Mouse (Mus musculus) CH12.LX (cell line): ENCODE measurements around the gene H2-DMa. TPM values are rescaled to one million over a fixed set of nuclear protein-coding genes. Genes with fewer than 3 reads are reported as not detected.

Source experiments
- DNase-seq: peaks from one replicate; pipeline ENCODE4 v3.0.0-alpha.2; 2013; ENCODE audit errors: extremely low read depth
- H3K27ac ChIP-seq: 2 replicates; pipeline ENCODE4 v1.5.1; 2012; ENCODE audit warnings: low read depth, mild to moderate bottlenecking, control low read depth, moderate library complexity; ENCODE audit not compliant: insufficient read depth
- H3K27me3 ChIP-seq: replicated peaks from 2 replicates; pipeline ENCODE3; 2012; ENCODE audit warnings: inconsistent platforms
- H3K36me3 ChIP-seq, 2 experiments: replicated peaks in 1 of 2; 2 replicates each; pipeline versions ENCODE3 to v1.6.1; 2012; ENCODE audit warnings: inconsistent platforms in 1 of 2, low read length in 1 of 2, mild to moderate bottlenecking in 1 of 2, mixed read lengths in 1 of 2, moderate library complexity in 1 of 2; ENCODE audit not compliant: control insufficient read depth in 1 of 2, insufficient read depth in 1 of 2
- H3K4me1 ChIP-seq, 2 experiments: 2 replicates each; pipeline ENCODE4 v1.6.1; 2012; ENCODE audit warnings: inconsistent platforms in 1 of 2, moderate library complexity in 1 of 2; ENCODE audit not compliant: insufficient read depth in 2 of 2, control insufficient read depth in 1 of 2
- H3K4me2 ChIP-seq: 2 replicates; pipeline ENCODE4 v1.6.1; 2012; ENCODE audit warnings: low read depth, mild to moderate bottlenecking, control low read depth; ENCODE audit not compliant: poor library complexity, insufficient read depth, severe bottlenecking
- H3K4me3 ChIP-seq, 3 experiments: fragments of 150-350 bp in 1 of 3; sonication (generic) in 1 of 3; replicated peaks in 1 of 3; 2 replicates each; pipeline versions ENCODE3 to v1.5.1; 2011 to 2012; ENCODE audit warnings: low read depth in 2 of 3, low read length in 2 of 3, mild to moderate bottlenecking in 2 of 3, moderate library complexity in 2 of 3, control low read depth in 1 of 3, improper control_type of control experiment in 1 of 3, inconsistent platforms in 1 of 3, mixed read lengths in 1 of 3; ENCODE audit not compliant: poor library complexity in 1 of 3
- H3K79me2 ChIP-seq: replicated peaks from 2 replicates; pipeline ENCODE4 v1.6.1; 2012; ENCODE audit warnings: mild to moderate bottlenecking, moderate library complexity; ENCODE audit not compliant: control insufficient read depth, poor library complexity, insufficient read depth, severe bottlenecking; ENCODE audit errors: extremely low read depth
- H3K9ac ChIP-seq: 2 replicates; pipeline ENCODE4 v1.6.1; 2012; ENCODE audit warnings: low read depth, mild to moderate bottlenecking, control low read depth, moderate library complexity; ENCODE audit not compliant: insufficient read depth
- H3K9me3 ChIP-seq: replicated peaks from 2 replicates; pipeline ENCODE3; 2012; ENCODE audit warnings: low read length, inconsistent platforms, mixed read lengths
- BHLHE40 ChIP-seq: IDR thresholded peaks from 2 replicates; pipeline ENCODE4 v1.6.1; 2011; ENCODE audit warnings: mild to moderate bottlenecking, low read depth, low read length, improper control_type of control experiment
- CHD2 ChIP-seq: IDR thresholded peaks from 2 replicates; pipeline ENCODE4 v1.6.1; 2011; ENCODE audit warnings: low read length, improper control_type of control experiment
- ELF1 ChIP-seq: IDR thresholded peaks from 2 replicates; pipeline ENCODE4 v1.6.1; 2014; ENCODE audit warnings: low read depth, mild to moderate bottlenecking, inconsistent platforms, low read length, improper control_type of control experiment
- EP300 ChIP-seq: IDR thresholded peaks from 2 replicates; pipeline ENCODE4 v1.6.1; 2011; ENCODE audit warnings: low read length, improper control_type of control experiment
- ETS1 ChIP-seq: conservative IDR thresholded peaks from 2 replicates; pipeline ENCODE4 v1.6.1; 2012; ENCODE audit warnings: low read depth, mild to moderate bottlenecking, inconsistent platforms, low read length, improper control_type of control experiment, moderate library complexity
- GABPA ChIP-seq: IDR thresholded peaks from 2 replicates; pipeline ENCODE4 v1.6.1; 2012; ENCODE audit warnings: low read depth, low read length, improper control_type of control experiment, inconsistent platforms; ENCODE audit not compliant: insufficient replicate concordance
- HCFC1 ChIP-seq: IDR thresholded peaks from 2 replicates; pipeline ENCODE4 v1.6.1; 2012; ENCODE audit warnings: low read depth, mild to moderate bottlenecking, inconsistent platforms, low read length, improper control_type of control experiment
- IRF4 ChIP-seq: IDR thresholded peaks from 2 replicates; pipeline ENCODE4 v1.6.1; 2014; ENCODE audit warnings: low read depth, mild to moderate bottlenecking, inconsistent platforms, low read length, improper control_type of control experiment
- JUN ChIP-seq: IDR thresholded peaks from 2 replicates; pipeline ENCODE4 v1.6.1; 2011; ENCODE audit warnings: low read depth, mild to moderate bottlenecking, low read length, improper control_type of control experiment, moderate library complexity; ENCODE audit not compliant: insufficient read depth
- JUND ChIP-seq: conservative IDR thresholded peaks from 2 replicates; pipeline ENCODE4 v1.6.1; 2011; ENCODE audit warnings: low read depth, low read length, improper control_type of control experiment
- KAT2A ChIP-seq: IDR thresholded peaks from 2 replicates; pipeline ENCODE4 v1.6.1; 2012; ENCODE audit warnings: low read length, improper control_type of control experiment, inconsistent platforms; ENCODE audit not compliant: insufficient replicate concordance
- MAFK ChIP-seq: IDR thresholded peaks from 2 replicates; pipeline ENCODE4 v1.6.1; 2011; ENCODE audit warnings: low read length, improper control_type of control experiment; ENCODE audit not compliant: insufficient replicate concordance
- MAX ChIP-seq: IDR thresholded peaks from 2 replicates; pipeline ENCODE4 v1.6.1; 2011; ENCODE audit warnings: low read length, improper control_type of control experiment
- MAZ ChIP-seq: IDR thresholded peaks from 2 replicates; pipeline ENCODE4 v1.6.1; 2012; ENCODE audit warnings: low read depth, mild to moderate bottlenecking, inconsistent platforms, low read length, improper control_type of control experiment, moderate library complexity
- MEF2A ChIP-seq: IDR thresholded peaks from 2 replicates; pipeline ENCODE4 v1.6.1; 2014; ENCODE audit warnings: low read depth, mild to moderate bottlenecking, inconsistent platforms, low read length, improper control_type of control experiment, borderline replicate concordance
- MXI1 ChIP-seq: IDR thresholded peaks from 2 replicates; pipeline ENCODE4 v1.6.1; 2011; ENCODE audit warnings: mild to moderate bottlenecking, low read depth, low read length, improper control_type of control experiment
- MYC ChIP-seq: IDR thresholded peaks from 2 replicates; pipeline ENCODE4 v1.6.1; 2011; ENCODE audit warnings: low read depth, mild to moderate bottlenecking, improper control_type of control experiment, low read length
- NELFE ChIP-seq: IDR thresholded peaks from 2 replicates; pipeline ENCODE4 v1.6.1; 2011; ENCODE audit warnings: low read depth, low read length, improper control_type of control experiment
- NRF1 ChIP-seq: IDR thresholded peaks from 2 replicates; pipeline ENCODE4 v1.6.1; 2014; ENCODE audit warnings: low read depth, mild to moderate bottlenecking, inconsistent platforms, low read length, improper control_type of control experiment, moderate library complexity
- PAX5 ChIP-seq: IDR thresholded peaks from 2 replicates; pipeline ENCODE4 v1.6.1; 2012; ENCODE audit warnings: low read length, inconsistent platforms, mixed read lengths
- POLR2A ChIP-seq: IDR thresholded peaks from 2 replicates; pipeline ENCODE4 v1.6.1; 2011; ENCODE audit warnings: low read depth, mild to moderate bottlenecking, improper control_type of control experiment, low read length
- POLR2AphosphoS2 ChIP-seq: IDR thresholded peaks from 2 replicates; pipeline ENCODE4 v1.6.1; 2011; ENCODE audit warnings: low read depth, low read length, improper control_type of control experiment
- RAD21 ChIP-seq: IDR thresholded peaks from 2 replicates; pipeline ENCODE4 v1.6.1; 2011; ENCODE audit warnings: low read depth, mild to moderate bottlenecking, low read length, improper control_type of control experiment, moderate library complexity
- RCOR1 ChIP-seq: conservative IDR thresholded peaks from 2 replicates; pipeline ENCODE4 v1.6.1; 2012; ENCODE audit warnings: low read depth, mild to moderate bottlenecking, inconsistent platforms, low read length, improper control_type of control experiment
- SIN3A ChIP-seq: IDR thresholded peaks from 2 replicates; pipeline ENCODE4 v1.6.1; 2012; ENCODE audit warnings: low read length, improper control_type of control experiment, inconsistent platforms
- SMC3 ChIP-seq: IDR thresholded peaks from 2 replicates; pipeline ENCODE4 v1.6.1; 2011; ENCODE audit warnings: low read depth, low read length, improper control_type of control experiment
- TCF12 ChIP-seq: IDR thresholded peaks from 2 replicates; pipeline ENCODE4 v1.6.1; 2014; ENCODE audit warnings: low read depth, mild to moderate bottlenecking, inconsistent platforms, low read length, improper control_type of control experiment
- UBTF ChIP-seq: IDR thresholded peaks from 2 replicates; pipeline ENCODE4 v1.6.1; 2012; ENCODE audit warnings: low read depth, mild to moderate bottlenecking, inconsistent platforms, low read length, improper control_type of control experiment, moderate library complexity
- USF1 ChIP-seq: IDR thresholded peaks from 2 replicates; pipeline ENCODE4 v1.6.1; 2014; ENCODE audit warnings: low read depth, mild to moderate bottlenecking, inconsistent platforms, low read length, improper control_type of control experiment
- USF2 ChIP-seq: conservative IDR thresholded peaks from 2 replicates; pipeline ENCODE4 v1.6.1; 2011; ENCODE audit warnings: low read depth, low read length, improper control_type of control experiment
- ZC3H11A ChIP-seq: IDR thresholded peaks from 2 replicates; pipeline ENCODE4 v1.6.1; 2012; ENCODE audit warnings: low read depth, mild to moderate bottlenecking, inconsistent platforms, low read length, improper control_type of control experiment
- ZKSCAN1 ChIP-seq: IDR thresholded peaks from 2 replicates; pipeline ENCODE4 v1.6.1; 2012; ENCODE audit warnings: low read depth, inconsistent platforms, low read length, improper control_type of control experiment, borderline replicate concordance
- ZMIZ1 ChIP-seq: IDR thresholded peaks from 2 replicates; pipeline ENCODE4 v1.6.1; 2012; ENCODE audit warnings: low read depth, mild to moderate bottlenecking, inconsistent platforms, low read length, improper control_type of control experiment
- ZNF384 ChIP-seq: IDR thresholded peaks from 2 replicates; pipeline ENCODE4 v1.6.1; 2012; ENCODE audit warnings: low read depth, low read length, improper control_type of control experiment, inconsistent platforms
- dilution Hi-C: fragments of 300-500 bp; cut with MboI; formaldehyde crosslinking; loops from 2 replicates; pipeline ENCODE4 v1.14.3; 2020; ENCODE audit warnings: low sequenced_read_pairs; ENCODE audit not compliant: extremely low pct_unique_long_range_greater_than_20kb, extremely low pct_ligation_motif_present
- in situ Hi-C: fragments of 300-500 bp; cut with MboI; formaldehyde crosslinking; loops from 3 replicates; pipeline ENCODE4 v1.14.3; 2019; ENCODE audit warnings: low sequenced_read_pairs, low pct_ligation_motif_present, low pct_unique_long_range_greater_than_20kb, mixed read lengths
- polyA plus RNA-seq: library from polyadenylated mRNA; unstranded; fragments of >175 nt; gene quantifications from 2 replicates; pipeline ENCODE4 v1.2.1, GENCODE M21; 2012; ENCODE audit warnings: low read depth; ENCODE audit not compliant: insufficient read length
- total RNA-seq, 2 experiments: library from RNA; depleted of rRNA; stranded (reverse); fragments of 300-350 nt in 1 of 2; fragments of >200 nt in 1 of 2; gene quantifications; 2 replicates each; pipeline ENCODE4 v1.2.3; 2012 to 2014

The H2-DMa gene
- total and polyA plus RNA-seq, 3 experiments, result 67.7 to 119 (median 112) TPM

DNA sequence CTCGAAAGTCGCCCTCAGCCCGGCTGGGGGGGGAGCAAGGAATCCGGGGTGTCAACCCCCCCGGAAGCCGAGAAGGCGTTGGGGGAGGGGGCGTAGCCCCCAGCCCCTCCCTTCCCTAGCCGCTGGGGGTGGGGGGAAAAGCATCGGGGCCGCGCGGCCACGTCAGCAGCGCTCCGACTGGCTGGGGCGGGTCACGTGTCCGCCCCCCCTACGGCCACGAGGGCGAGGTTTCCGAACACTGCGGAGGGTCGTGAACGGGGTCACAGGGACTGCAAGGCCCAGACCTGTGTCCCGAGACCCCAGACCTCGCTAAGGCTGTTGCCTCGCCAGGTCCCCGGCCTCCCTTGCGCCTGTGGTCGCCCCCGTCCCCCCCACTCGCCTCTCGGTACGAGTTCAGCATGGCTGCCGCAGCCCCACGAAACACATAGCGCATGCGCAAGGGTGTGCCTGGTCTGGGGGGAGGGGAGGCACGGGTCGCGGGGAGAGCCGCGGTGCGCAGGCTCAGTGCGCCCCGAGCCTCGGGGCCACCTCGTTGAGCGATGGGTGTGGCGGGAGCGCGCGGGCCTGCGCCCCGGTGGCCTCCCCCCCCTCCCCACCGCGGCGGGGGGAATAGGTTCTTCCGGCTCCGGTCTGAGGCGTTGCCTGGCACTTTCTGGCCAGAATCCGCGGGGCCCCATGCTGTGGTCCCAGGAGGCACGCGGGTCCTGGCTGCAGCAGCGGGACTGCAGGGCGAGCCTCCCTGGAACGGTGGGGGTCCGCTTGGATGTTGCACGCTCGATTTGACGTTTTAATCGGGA, 3.0 kb downstream of the H2-DMa start, which contains the start of gene Brd2:
Gene Brd2 (minus strand): TSS at position 447 of the 797 bp plus-strand sequence.
- Histone ChIP-seq H3K79me2 (peaks cover 28% of the 10 kb centered on the region), H3K27me3 (no peaks in the 10 kb centered on the region), H3K36me3 (peaks cover 15 to 30% of the 10 kb centered on the region in 2 experiments), H3K4me2 (peak within 1 kb of the TSS; percentile 64), H3K4me1 (peaks cover 8 to 31% of the 10 kb centered on the region in 2 experiments), H3K9me3 (no peaks in the 10 kb centered on the region), H3K27ac (peak within 1 kb of the TSS; percentile 98), H3K9ac (peak within 1 kb of the TSS; percentile 99)
- dilution Hi-C loops, result no loop called here
- TF ChIP-seq RAD21, result no peak
- TF ChIP-seq KAT2A, result peak; percentile 69; the same call in 1 of the 2 replicates
- TF ChIP-seq ETS1, result peak; percentile 41; the same call in 1 of the 2 replicates
- no peak; the same call in 1 of the 2 replicates for TF ChIP-seq GABPA
- peak; percentile 77 for TF ChIP-seq MEF2A
- TF ChIP-seq PAX5, result no peak
- peak; percentile 92 for TF ChIP-seq MXI1
- peak; percentile 38 for TF ChIP-seq ZMIZ1
- peak; percentile 86 for TF ChIP-seq ELF1
- peak; percentile 96 for TF ChIP-seq USF1
- TF ChIP-seq IRF4, result peak; percentile 36; the same call in 1 of the 2 replicates
- TF ChIP-seq NELFE, result peak; percentile 74
- peak; percentile 89 for TF ChIP-seq MYC
- no peak for TF ChIP-seq MAFK
- TF ChIP-seq CHD2, result peak; percentile 90
- peak; percentile 81; the same call in 1 of the 2 replicates for TF ChIP-seq UBTF
- TF ChIP-seq MAX, result peak; percentile 94
- peak; percentile 98 for TF ChIP-seq NRF1
- TF ChIP-seq JUND, result no peak
- TF ChIP-seq MAZ, result peak; percentile 99
- TF ChIP-seq EP300, result peak; percentile 63; the same call in 1 of the 2 replicates
- TF ChIP-seq ZNF384, result no peak
- TF ChIP-seq SIN3A, result peak; percentile 75
- TF ChIP-seq USF2, result peak; percentile 92
- no peak for TF ChIP-seq ZKSCAN1
- TF ChIP-seq TCF12, result peak; percentile 86
- peak; percentile 77 for TF ChIP-seq BHLHE40
- peak; percentile 70 for TF ChIP-seq HCFC1
- no peak for TF ChIP-seq ZC3H11A
- no peak for TF ChIP-seq JUN
- TF ChIP-seq RCOR1, result 0 out of 2 replicates have a peak, but pooled peaks have one; percentile 56
- TF ChIP-seq SMC3, result no peak
- TF ChIP-seq POLR2A, result peak; percentile 85
- TF ChIP-seq POLR2AphosphoS2, result no peak
- TF ChIP-seq, all 38 proteins: peak for 23
- DNase-seq, result peak; percentile 96
- H3K4me3 ChIP-seq, result peak within 1 kb of the TSS; percentile 87 to 100 (median 88)
- in situ Hi-C loops, result no loop called here
